Mouse (Mus musculus): Measurements from ENCODE around the gene Msx1.

GRCm38 (mm10) chr5:37828001-37828400 is 3.6 kb upstream of the Msx1 start:
- no peak for TF ChIP-seq POLR2A (IDR thresholded peaks at IDR 0.05; ENCODE audit: low read depth, low read length)
- no peak for TF ChIP-seq CTCF (IDR thresholded peaks at IDR 0.05; ENCODE audit: extremely low read depth, insufficient read length, insufficient replicate concordance, low read depth, low read length)

Data from small intestine, adult 2 months (tissue).